In the genomic region with DNA sequence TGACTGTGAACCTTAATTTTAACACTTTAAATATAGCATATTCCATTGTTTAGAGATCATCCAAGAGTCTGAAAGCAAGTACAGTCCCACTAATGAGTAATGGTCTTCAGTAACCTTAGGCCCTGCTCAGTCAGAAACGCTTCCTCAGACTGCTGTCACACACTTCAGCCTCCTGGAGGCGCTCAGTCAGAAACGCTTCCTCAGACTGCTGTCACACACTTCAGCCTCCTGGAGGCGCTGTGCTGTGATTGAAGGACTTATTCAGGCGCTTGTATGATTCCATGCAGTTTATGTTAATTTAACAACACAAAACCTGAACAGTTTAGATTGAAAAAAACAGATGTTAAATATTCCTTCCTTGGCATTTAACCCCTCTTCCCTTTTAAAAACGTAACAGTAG, we compare ENCODE assay signal across 11 mouse cellular contexts. TPM values are rescaled to one million over a fixed set of nuclear protein-coding genes. Genes with fewer than 3 reads are reported as not detected.
DNase-seq lines count a peak whose midpoint lies in the region; TF ChIP-seq lines count a peak whose summit lies in the region.
"Had no signal": no experiment of that assay in that cellular context is flagged by ENCODE, and none has a peak within 500 bp of the region (broad histone marks: within the 10 kb centered on the region; RNA-seq: fewer than 3 reads in every experiment).

No protein-coding gene starts in this region.

- H3K27me3 ChIP-seq in spleen, adult 2 months (ENCODE audit: control insufficient read depth, insufficient read depth, low read length): no peaks in the 10 kb centered on the region
- no peaks in the 10 kb centered on the region for H3K27me3 ChIP-seq in splenic B cell, adult 2 months (ENCODE audit: control insufficient read depth, insufficient read depth, low read length, poor library complexity, severe bottlenecking)
- H3K27me3 ChIP-seq: liver, embryonic 15.5 days had no signal

- H3K4me3 ChIP-seq in spleen, adult 2 months (ENCODE audit: extremely low read depth, insufficient read depth, insufficient read length): no peak overlapping the region
- H3K4me3 ChIP-seq: liver, embryonic 15.5 days had no signal

- peak; percentile 3; the same call in 1 of the 2 replicates for TF ChIP-seq CTCF in spleen, adult 2 months (IDR thresholded peaks at IDR 0.05; ENCODE audit: extremely low read depth, insufficient read depth, insufficient read length, insufficient replicate concordance)

- peaks cover 38% of the 10 kb centered on the region for H3K36me3 ChIP-seq in spleen, adult 2 months (ENCODE audit: control insufficient read depth, insufficient read depth, low read length)
- peaks cover 16% of the 10 kb centered on the region for H3K36me3 ChIP-seq in splenic B cell, adult 2 months (ENCODE audit: control insufficient read depth, insufficient read depth, low read length, poor library complexity, severe bottlenecking)

- TF ChIP-seq POLR2A in spleen, adult 2 months (IDR thresholded peaks at IDR 0.05; ENCODE audit: low read depth, low read length): no peak

- H3K4me1 ChIP-seq in spleen, adult 2 months (ENCODE audit: control insufficient read depth, insufficient read depth, insufficient read length): no peaks in the 10 kb centered on the region
- H3K4me1 ChIP-seq: liver, embryonic 15.5 days had no signal

- 93% methylated on average over 6 of the region's 6 CpGs for WGBS in spleen, adult 2 months

- DNase-seq in heart, adult 11 months: peak; percentile 49
- no peak for DNase-seq in heart, postnatal 4 days
- DNase-seq in spleen, adult 2 months (ENCODE audit: low read depth in 1 of 2, low spot score in 2 of 2): no peak
- DNase-seq in spleen, postnatal 14 days (ENCODE audit: low spot score in 2 of 2): no peak
- peak; percentile 44 for DNase-seq in embryo, embryonic 11 days
- peak; percentile 61 for DNase-seq in splenic B cell, adult 2 months (ENCODE audit: low read depth, low spot score)
- DNase-seq in gastrocnemius, adult 8-10 months (ENCODE audit: low spot score in 2 of 2): no peak
- no peak for DNase-seq in urinary bladder, postnatal 36 days (ENCODE audit: low spot score in 2 of 2)
- DNase-seq: gastrocnemius, postnatal 36 days; kidney, adult 8-10 months had no signal

- no peak overlapping the region for H3K27ac ChIP-seq in spleen, adult 2 months (ENCODE audit: insufficient read depth, low read length)
- H3K27ac ChIP-seq: liver, embryonic 15.5 days had no signal

RNA-seq across cellular contexts. Expression of gene Gm44790, which starts 6.0 kb away (rescaled TPM):
- total RNA-seq in heart, postnatal 4 days (2021): not detected
- 8.5 and 10.4 TPM in 2 replicates for polyA plus RNA-seq in spleen, adult 2 months (2012; rRNA removed)
- total RNA-seq in gastrocnemius, adult 8-10 months (2022): 1 to 10 TPM in 1 of 4 experiments, not detected in 3; 1.3 TPM
- polyA plus RNA-seq: liver, embryonic 15.5 days had no signal

RNA-seq across cellular contexts. Expression of gene Tia1, which starts 16.5 kb away (rescaled TPM):
- 10 to 100 TPM; 60.2 to 62.3 TPM for total RNA-seq in heart, postnatal 4 days (2021)
- 15.4 and 15.9 TPM in 2 replicates for polyA plus RNA-seq in spleen, adult 2 months (2012; rRNA removed)
- total RNA-seq in gastrocnemius, adult 8-10 months (2022): 10 to 100 TPM; 14.2 to 21.7 (median 17.5) TPM

RNA-seq across cellular contexts. Expression of gene C87436, which starts 17.7 kb away (rescaled TPM):
- 10 to 100 TPM; 10.4 to 11.2 TPM for total RNA-seq in heart, postnatal 4 days (2021)
- polyA plus RNA-seq in spleen, adult 2 months (2012; rRNA removed): 9.5 and 9.7 TPM in 2 replicates
- total RNA-seq in gastrocnemius, adult 8-10 months (2022): 1 to 10 TPM; 6.1 to 9.2 (median 7.7) TPM

RNA-seq across cellular contexts. Expression of gene Pcyox1, which starts 23.5 kb away (rescaled TPM):
- 10 to 100 TPM; 52.5 TPM for total RNA-seq in heart, postnatal 4 days (2021)
- 10.3 and 10.5 TPM in 2 replicates for polyA plus RNA-seq in spleen, adult 2 months (2012; rRNA removed)
- 10 to 100 TPM; 49.7 to 60.0 (median 57.0) TPM for total RNA-seq in gastrocnemius, adult 8-10 months (2022)

RNA-seq across cellular contexts. Expression of gene Snrpg, which starts 49.4 kb away (rescaled TPM):
- 100 to 1,000 TPM; 108 to 113 TPM for total RNA-seq in heart, postnatal 4 days (2021)
- 31.8 and 60.7 TPM in 2 replicates for polyA plus RNA-seq in spleen, adult 2 months (2012; rRNA removed)
- 10 to 100 TPM; 31.3 to 36.1 (median 31.9) TPM for total RNA-seq in gastrocnemius, adult 8-10 months (2022)

Comparison
In these comparisons a context has a peak if more than half of its experiments do, and no peak if none do; other contexts are left out.
1. DNase-seq: peak in heart, adult 11 months (single experiment), embryo, embryonic 11 days (single experiment) and splenic B cell, adult 2 months (single experiment); none in heart, postnatal 4 days (single experiment), spleen, adult 2 months (0 of 2), spleen, postnatal 14 days (0 of 2), gastrocnemius, adult 8-10 months (0 of 2) and urinary bladder, postnatal 36 days (0 of 2).